Mouse (Mus musculus) fibroblast of lung, adult 2 months (primary cell): ENCODE data around the gene Podxl2.

ENCODE experiments used
- DNase-seq: peaks from one replicate; pipeline ENCODE4 v3.0.0-alpha.2; 2011; ENCODE audit warnings: low read depth

Podxl2 gene

DNA sequence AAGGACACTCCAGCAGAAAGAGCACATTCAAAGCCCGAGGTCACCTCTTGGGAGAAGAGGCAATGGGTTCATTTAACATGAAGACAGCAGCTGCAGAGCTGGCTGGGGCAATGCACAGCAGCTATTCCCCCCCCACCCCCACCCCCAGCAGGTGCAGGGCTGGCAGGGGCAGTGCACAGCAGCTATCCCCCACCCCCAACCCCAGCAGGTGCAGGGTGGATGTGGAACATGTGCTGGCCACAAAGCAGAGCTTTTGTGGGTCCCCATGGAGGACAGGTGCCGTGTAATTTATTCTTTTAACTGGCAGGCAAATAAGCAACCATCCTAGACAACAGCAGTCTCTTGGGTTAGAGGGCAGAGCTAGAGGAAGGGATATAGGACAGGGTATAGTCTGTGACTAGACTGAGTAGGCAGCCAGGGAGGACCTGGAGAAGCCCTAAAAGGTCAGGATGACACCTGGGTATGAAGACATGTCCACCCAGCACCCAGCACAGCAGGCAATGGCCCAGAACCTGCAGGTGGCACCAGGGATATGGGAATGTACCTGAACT is 11.6 kb upstream of the Podxl2 start:
- no peak for DNase-seq

DNA sequence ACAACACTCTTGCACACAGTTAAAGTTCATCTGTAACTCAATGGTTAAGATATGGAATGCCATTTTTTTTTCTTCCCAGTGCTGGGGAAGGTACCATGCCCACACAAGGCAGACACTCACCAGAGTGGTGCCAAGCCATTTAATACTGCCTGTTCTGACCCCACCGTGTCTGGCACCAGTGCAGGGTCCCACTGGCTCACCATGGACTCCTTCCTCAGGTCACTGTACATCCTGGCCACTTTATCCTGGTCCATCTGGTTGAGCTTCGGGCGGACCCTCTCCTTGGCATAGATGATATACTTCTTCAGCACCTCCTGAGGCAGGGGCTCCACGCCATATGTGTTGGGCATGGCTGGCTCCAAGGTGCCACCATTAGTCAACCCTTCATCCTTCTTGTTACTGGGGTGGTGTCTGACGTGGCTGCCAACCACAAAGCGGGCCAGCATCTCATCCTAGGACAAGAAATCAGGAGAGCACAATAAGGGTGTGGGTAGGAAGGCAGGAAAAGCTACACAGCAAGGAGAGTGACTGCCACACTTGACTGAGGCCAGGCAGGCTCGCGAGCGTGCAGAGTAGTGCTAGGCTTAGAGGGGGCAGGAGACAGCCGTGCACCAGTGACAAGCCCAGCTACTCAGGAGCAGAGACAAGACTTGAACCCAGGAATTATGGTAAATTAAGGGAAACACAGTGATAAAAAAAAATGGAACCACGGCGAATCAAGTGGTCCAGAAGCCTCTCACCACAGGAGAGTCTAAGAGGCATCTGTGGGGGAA is 11.0 kb upstream of the Podxl2 start:
- DNase-seq = no peak

DNA sequence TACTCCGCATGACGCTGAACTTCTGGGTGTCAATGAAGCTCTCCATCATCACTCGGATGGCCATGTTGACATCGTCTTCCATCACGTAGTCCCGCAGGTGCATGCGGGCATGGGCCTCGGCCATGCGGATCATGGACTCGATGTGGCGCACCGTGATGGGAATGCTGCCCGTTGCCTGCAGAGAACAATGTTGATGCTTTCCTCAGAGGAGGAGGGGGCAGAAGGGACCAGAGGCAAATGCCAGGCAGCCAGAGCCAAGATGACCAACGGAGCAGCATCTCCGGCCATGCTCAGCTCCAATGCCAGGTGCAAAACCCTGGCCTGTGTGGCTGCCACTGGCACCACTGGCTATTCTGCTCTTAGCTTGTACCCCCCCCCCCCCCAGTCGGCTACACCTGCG is 9.8 kb upstream of the Podxl2 start:
- no peak for DNase-seq

DNA sequence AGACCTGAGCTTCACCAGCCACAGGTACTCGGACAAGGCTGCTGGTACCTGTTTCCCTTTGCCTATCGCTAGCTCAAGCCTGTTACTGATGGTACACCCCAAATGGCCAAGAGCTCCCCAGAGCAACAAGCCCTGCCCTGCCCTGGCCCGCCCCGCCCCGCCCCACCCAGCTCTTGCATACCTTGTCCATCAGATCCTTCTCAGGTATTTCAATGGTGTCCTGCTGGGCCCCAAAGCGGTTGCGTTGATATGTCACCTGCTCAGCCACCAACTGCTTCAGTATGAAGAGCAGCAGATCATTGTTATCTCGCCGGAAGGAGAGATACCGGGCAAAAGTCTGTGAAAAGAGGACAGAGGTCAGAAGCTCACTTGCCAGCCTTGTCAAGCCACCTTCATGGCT is 9.4 kb upstream of the Podxl2 start:
- no peak for DNase-seq

DNA sequence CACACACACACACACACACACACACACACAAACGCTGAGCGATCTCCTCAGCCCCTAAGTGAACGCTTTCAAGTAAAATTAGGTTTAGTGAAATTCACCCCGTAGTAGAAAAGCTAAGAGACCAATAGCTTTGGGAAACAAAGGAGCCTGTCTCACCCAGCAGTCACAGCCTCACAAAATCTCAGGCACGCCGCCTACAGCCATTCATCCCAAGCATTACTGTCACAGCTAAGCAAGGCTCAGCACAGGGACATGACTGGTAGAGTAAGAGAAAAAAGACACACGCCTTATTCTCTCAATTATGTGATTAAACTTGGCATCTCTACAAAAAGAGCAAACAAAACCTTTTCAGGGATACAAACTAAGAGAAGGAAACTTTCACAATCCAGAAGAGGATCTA is 6.5 kb upstream of the Podxl2 start:
- no peak for DNase-seq

DNA sequence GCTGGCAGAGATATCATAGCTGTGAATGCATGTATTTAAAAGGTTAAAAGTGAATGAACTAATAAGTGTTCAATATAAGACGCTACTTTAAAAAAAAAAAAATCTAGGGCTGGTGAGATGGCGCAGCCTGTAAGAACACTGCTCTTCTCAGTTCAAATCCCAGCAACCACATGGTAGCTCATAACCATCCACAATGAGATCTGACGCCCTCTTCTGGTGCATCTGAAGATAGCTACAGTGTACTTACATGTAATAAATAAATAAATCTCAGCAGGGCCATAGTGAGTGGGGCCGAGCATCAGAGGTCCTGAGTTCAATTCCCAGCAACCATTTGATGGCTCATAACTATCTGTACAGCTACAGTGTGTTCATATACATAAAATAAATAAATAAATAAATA is 4.6 kb upstream of the Podxl2 start:
- DNase-seq = no peak

DNA sequence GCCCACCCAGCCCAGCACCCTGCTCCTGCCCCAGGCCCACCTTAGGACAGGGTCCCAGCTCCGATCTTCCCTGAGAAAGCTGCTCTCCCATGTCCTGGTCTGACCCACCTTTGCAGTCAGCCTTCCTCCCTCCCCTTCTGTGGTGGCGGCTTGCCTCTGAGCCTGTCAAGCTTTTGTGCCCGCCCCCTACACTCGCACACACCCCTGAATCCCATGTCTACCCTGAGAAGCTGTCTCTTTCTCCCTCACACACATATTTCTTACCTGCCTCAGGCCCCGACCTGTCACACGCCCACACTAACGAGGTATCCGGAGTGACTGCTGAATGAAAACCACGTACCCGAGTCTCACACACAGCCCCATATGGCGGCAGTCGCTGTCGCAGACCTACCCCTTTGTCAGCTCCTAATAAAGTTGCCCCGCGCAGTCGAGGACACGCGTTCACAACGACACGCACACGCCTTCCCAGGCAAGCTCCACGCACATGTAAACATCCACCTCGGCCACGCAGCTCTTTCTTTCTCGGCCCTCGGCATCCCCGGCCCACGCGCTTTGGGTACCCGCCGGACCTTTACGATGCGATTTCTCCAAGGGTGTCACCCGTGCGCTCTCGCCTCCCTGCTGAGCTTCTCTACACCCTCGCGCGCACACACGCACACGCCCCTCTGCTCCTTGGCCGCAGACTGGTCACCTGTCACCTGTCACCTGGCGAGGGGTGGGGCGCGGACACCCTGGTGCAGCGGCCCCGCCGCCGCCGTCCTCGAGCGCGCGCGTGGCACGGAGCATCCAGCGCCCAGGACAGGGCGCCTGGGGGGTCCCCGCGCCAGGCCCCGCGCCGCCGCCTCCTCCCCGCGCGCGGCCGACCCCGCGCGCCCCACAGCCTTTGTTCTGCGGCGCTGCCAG is 628 bp downstream of the Podxl2 start:
- no peak for DNase-seq

DNA sequence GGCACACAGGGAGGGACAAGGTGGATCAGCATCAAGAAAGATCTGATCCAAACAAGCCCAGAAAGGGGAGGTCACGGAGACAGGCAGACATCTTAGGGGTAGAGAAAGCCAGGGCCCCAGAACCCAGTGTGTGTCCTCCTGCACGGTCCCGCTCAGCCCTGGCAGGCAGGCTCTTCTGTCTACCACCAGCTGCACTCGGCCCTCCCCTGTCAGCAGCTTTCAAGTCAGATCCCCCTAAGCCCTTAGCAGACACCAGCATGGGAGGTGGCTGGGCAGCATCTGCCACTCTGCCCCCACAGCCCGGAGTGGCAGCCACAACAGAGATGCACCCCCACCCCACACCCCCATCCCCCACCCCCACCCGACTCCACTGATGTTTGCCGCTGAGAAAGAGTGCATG is 2.0 kb downstream of the Podxl2 start:
- no peak for DNase-seq

DNA sequence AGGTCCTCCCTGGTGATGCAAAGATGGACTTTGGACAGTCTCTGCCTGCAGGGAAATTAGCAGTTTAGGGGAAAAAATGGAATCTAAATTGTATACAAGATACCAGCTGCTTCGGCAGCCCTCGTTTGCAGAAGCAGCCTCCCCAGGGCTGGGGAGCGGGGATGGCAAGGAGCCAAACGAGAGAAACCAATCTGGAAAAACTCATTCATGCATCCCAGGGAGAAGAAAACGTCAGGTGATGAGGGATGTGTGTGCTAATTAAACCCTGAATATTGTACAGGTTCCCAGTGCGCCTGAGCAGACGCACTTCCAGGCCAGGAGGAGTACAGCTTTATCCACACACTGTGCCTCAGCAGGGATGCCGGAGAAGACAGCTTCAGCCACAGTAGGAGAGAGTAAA is 3.3 kb downstream of the Podxl2 start:
- no peak for DNase-seq

DNA sequence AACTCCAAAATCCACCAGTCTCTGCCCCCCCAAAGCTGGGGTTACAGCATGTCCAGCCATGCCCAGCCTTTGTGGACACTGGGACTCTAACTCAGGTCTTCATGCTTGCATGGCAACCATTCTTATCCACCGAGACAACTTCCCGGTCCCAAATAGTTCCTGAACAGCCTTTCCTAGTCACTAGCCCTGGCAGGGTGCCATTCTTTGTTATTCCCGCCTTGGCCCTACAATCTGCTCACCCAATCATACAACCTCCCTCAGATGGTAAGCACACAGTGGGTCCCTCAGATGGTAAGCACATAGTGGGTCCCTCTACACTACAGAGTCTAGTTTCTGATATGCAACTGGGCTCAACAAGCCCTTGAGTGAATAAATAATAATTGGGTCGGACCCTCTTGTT is 4.2 kb downstream of the Podxl2 start:
- no peak for DNase-seq

DNA sequence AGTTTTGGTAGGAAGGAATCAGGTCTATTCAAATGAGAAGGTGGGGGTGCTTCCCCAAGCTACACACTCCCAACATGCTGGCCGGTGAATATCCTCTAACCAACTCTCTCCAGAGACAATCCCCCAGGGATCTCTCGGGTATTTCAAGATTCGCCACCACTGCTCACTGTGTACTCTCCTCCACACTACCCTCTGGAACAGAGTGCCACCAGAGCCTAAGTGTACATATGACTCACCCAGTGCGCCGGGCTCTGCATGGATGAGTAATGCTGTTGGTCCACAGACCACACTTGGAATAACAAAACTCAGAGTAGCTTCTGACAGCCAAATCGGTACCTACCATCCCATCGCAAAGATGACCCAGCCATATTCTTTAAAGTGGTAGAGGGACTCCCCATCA is 5.4 kb downstream of the Podxl2 start:
- peak; percentile 65 for DNase-seq

DNA sequence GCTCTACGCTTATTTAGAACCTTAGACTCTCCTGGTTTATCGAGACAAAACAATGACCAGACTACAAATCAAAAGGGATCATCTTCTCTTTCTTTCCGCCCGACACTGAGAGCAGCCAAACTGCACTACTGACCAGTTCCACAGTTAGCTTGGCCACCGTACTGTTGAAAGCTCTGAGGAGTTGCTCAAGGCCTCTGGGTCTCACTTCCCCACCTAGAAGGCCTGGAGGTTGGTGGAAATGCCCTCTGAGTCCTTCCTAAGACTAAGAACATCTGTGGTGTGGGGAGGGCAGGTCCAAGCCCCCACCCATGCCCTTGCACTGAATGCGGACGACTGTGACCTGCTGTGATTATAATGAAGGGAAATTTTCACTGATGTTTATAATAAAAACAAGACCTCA is 9.1 kb downstream of the Podxl2 start:
- DNase-seq = no peak

DNA sequence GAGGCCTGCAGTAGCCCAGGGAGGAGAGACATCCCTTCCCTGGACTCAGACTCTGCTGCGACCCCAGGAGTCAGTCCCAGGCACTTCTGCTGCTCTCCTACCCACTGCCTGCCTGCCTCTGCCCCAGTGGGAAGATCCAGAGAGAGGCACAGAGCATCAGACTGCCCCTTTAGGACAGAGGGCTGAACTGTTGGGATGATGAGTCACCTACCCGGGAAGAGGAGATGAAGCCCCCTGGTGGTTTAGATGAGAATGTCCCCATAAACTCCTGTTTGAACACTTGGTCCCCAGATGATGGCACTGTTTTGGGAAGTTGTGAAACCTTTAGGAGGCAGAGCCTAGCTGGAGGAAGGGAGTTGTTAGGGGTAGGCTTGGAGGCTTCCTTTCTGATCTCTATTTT is 13.9 kb downstream of the Podxl2 start:
- peak; percentile 51 for DNase-seq

DNA sequence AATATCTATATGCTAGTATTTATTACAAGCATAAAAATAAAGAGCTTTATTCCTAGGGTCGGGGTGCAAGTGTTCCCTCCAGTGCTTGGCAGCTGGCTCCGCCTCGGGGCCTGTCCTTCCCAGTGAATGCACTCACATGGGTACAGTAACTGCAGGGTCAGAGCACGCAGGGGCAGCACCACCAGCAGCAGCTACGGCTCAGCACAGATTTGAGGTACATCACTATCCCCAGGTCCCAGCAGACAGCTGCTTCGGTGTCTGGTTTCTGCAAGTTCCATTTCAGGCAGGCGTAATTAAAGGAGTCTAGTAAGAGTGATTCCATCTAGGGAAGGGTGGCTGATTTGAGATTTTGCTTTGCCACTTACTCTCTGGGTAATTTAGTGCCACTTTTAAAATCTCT is 16.5 kb downstream of the Podxl2 start:
- DNase-seq = no peak

DNA sequence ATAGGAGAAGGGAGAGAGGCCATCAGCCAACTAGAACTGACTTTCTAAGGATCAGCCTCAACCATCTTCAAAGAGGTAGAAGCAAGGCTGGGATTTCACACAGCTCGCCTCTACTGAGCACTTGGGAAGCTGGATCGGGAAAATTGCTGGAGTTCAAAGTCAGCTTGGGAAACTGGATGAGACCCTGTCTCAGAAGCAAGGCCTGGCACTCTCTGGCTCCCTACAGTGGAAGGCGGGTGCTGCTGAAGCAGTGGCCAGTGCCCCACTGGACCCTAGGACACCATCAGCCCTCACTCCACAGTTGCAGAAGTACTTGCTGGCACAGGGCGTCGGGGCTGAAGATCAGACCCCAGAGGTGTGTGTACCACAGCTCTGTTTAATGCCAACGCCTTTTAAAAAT is 17.0 kb downstream of the Podxl2 start:
- DNase-seq = no peak

DNA sequence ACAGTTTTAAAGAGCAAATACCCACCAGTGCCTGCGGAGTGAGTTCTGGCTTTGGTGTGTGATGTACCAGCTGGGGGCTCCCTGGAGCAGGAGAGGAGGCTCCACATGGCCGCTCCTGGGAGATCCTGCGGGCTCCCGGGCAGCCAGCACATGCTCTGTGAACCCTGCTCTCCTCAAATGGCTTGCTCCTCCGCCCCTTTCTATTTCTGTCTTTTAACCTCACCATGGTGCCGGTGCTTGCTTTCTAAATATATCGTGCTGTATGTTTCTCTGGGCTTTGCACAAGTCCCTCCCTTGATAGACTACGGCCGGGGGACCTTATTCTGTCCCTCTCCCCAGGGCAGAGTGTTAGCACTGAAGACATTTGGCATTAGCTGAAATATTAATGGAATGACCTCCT is 17.6 kb downstream of the Podxl2 start:
- no peak for DNase-seq

DNA sequence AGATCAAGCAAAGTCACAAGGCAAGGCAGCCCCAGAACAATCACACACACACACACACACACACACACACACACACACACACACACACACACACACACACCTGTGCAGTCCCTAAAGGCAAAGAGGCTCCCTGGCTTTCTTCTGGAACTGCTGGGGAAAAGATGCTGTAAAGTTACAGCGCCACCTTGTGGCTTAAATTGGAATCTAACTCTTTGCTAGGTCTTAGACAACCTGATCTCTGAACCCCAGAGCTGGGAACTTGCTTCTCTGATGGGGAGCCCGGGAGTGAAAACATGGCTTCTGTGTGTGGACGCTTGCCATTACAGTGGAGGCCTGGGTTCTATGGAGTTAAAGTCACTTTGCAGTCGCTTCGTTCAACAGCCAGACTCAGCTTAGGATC is 19.2 kb downstream of the Podxl2 start:
- no peak for DNase-seq

DNA sequence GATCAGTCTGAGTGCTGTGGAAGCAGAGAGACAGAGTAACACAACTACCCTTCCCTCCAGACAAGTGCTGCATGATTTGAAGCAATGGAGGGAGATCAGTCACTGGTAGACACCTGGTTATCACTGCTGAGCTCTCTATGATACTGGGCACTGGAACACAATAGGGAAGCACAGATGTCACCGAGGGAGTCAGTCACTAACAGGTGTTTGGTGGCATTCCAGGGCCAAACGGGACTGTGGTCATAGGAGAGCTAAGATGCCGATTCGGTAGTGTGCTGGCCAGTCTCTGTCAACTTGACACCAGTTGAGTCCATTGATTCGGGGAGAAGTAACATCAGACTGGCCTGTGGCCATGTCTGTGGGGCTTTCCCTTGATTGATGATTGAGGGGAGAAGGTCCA is 20.3 kb downstream of the Podxl2 start:
- no peak for DNase-seq

DNA sequence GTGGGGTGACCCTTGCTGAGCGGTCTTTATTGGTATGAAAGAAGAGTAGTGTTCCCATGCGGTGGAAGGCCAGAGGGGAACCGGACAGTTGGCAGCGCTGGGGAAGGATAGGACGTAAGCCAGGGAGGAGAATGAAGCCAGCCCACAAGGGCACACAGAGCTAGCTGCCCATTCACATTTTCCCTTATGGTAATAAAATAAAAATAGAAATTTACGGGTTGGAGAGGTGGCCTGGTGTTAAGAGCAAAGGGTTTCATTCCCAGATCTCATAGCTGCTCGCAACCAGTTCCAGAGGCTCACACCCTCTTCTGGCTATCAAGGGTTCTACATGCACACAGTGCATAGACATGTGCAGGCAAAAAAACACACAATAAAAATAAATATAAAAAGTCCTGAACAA is 24.8 kb downstream of the Podxl2 start:
- DNase-seq = no peak

DNA sequence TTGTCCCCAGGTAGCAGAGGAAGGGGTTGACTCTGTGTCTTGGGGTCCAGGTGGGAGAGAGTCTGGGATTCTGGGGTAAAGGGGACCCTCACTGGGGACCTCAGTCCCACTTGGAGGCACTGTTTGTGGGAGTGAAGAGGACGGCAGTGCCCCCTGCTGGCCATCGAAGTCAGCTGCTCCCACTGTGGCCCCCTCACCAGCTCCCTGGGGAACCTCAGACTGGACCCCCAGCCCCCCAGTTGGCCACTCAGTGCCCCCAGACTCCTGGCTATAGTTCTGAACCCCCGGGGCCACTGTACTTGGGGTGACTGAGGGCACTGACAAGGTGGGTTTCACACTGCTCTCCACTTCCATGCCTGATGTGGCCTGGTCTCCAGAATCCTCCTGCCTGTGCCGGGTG is 25.6 kb downstream of the Podxl2 start:
- DNase-seq = no peak

DNA sequence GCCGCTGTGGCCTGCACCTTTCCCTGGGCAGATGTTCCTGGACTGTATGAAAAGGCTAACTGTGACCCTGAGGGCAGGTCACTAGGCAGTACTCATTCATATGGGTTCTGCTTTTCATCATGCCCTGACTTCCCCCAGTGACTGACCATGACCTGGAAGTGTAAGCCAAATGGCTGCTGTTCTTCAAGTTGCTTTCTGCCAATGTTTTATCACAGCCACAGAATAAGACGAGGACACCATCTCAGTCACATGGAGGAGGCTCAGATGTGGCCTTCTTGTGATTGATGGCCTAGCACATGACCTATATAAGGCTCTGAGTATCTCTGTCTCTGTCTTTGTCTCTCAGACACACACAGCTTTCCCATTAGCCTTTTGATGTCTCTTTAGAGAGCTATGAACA is 27.3 kb downstream of the Podxl2 start:
- DNase-seq = no peak

DNA sequence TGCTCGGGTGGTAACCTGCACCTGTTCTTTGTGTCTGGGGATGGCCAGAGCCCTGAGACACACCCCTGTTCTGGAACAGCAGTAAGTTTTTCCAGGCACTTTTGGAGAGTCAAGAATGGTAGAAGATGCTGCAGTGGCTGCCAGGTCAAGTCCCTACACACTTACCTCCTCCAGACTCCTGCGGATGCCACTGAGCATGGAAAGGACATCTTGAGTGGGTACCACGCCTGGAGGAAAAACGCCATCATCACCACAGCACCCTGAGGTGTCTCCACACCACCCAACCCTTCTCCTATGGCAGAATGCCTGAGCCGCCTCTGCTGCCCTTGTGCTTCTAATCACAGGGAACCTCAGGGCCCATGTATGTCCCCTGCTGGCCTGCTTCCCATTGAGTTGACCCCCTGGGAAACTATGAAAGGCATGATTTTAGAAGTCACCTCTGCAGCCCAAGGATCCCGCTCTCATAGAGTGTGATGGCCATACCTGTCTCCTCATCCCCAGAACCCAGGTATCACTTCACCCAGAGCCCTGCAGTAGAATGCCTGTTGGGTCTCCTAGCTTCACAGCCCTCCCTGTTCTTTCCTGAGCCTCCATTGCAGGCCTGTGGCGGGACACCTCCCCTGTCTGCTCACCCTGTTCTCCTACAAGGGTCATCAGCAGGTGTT is 29.8 kb downstream of the Podxl2 start:
- DNase-seq = no peak
